Mouse (Mus musculus) gastrocnemius, postnatal 4 days (tissue): ENCODE data around the gene F2r. TPM values are rescaled to one million over a fixed set of nuclear protein-coding genes. Genes with fewer than 3 reads are reported as not detected.

Source experiments
- DNase-seq, 2 experiments: peaks; one replicate each; pipeline ENCODE4 v3.0.0; 2021 to 2022; ENCODE audit warnings: low spot score in 2 of 2, mixed read lengths in 2 of 2
- total RNA-seq, 2 experiments: library from RNA; stranded (reverse); gene quantifications; 2 replicates each; pipeline ENCODE4 v1.2.3; 2021

F2r gene
- total RNA-seq, 2 experiments from 2014 or later: 30.2 to 33.2 TPM

DNA sequence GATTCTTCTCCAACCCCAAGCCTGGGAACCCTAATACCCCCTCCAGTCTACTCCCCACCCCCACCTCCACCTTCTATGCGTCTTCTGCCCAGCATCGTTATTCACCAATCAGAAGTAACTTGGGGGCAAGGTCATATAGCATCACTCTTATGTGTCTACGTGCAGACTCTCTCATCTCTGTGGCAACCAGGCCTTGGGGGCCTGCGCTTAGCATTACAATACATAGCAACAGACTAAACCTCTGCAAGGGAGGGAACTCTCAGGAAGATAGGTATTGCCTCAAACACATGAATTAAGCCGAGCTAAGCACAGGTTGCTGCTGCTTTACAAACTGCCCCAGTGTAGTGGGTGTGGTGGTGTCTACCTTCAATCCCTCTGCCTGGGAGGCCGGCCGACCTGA is 21.6 kb downstream of the F2r start:
- DNase-seq: no peak

DNA sequence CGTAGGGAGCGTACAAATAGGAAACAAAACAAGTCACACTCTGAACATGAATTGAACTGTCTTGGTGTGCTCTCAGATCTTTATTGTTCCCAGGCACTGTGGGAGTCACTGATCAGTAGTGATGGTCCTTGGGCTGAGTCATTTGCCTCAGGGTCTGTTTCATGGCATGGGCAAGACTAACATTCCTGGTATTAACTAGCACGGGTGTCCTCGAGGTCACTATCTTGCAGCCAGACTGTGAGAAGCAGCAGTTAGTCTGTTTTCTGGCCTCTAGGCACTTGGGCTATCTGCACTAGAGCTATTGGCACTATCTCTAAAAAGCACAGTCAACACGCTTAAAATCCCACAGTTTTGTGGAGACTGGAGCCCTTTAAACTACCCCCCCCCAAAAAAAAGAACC is 22.4 kb downstream of the F2r start:
- no peak for DNase-seq

GRCm38 (mm10) chr13:95595411-95595810 is 22.9 kb downstream of the F2r start:
- DNase-seq: no peak

DNA sequence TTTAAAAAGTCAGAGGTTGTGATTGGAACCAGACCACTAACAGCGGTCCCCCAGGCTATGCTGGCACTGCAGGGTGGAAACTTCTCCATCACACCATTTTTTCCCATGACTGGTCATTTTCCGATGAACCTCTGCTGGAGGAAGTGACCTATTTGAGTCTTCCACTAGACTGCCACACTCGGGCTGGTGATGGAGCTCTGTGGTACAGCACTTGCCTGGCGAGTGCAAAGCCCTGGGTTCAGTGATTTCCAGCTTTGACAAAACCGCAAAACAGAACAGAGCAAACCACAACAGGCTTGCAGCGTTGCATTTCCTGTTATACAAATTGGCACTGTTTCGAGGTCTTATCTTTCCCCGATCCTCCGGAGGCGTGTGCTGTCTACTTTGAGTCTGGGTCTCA is 25.4 kb downstream of the F2r start:
- no peak for DNase-seq

DNA sequence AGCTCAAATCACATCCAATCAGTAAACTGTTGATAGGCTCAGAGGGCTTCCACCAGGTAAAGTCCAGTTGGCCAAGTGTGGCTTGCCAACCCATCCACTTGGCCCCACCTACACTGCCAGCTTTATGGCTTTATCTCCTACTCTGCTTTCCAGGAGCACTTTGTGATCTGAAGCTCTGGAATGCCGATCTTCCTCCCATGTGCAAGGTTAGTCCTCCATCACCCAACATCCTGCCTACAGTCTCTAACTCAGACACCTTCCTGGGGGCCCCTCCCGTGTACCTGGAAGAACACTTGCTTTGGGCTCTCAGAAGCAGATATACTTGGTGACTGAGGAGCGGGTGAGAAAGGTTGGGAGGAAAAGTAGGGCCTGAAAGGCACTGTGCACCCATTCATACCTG is 26.7 kb downstream of the F2r start:
- DNase-seq: no peak

GRCm38 (mm10) chr13:95587628-95588027 is 30.7 kb downstream of the F2r start:
- DNase-seq: no peak

DNA sequence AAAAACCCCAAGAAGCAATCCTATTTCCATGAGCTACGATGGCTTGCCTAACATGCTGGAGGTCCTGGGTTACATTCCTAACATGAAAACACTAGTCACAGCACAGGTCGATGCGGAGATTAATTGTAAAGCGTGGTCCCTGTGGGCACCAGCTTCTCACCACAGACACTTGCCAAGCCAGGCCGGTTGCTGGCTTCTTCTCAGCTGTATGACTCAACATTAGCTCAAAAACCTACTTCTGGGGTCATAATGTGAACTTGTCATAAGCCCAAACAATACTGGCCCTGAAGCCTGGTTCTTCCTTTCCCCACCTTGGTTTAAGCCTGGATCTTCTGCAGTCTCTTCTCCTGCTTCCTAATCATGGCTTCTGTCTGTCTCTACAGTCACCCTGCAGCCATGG is 33.4 kb downstream of the F2r start:
- DNase-seq: no peak

- DNase-seq: no peak
These were observed 34.8 kb downstream of the F2r start for GRCm38 (mm10) chr13:95583237-95584189.

GRCm38 (mm10) chr13:95581850-95582249 is 36.4 kb downstream of the F2r start:
- DNase-seq: no peak

DNA sequence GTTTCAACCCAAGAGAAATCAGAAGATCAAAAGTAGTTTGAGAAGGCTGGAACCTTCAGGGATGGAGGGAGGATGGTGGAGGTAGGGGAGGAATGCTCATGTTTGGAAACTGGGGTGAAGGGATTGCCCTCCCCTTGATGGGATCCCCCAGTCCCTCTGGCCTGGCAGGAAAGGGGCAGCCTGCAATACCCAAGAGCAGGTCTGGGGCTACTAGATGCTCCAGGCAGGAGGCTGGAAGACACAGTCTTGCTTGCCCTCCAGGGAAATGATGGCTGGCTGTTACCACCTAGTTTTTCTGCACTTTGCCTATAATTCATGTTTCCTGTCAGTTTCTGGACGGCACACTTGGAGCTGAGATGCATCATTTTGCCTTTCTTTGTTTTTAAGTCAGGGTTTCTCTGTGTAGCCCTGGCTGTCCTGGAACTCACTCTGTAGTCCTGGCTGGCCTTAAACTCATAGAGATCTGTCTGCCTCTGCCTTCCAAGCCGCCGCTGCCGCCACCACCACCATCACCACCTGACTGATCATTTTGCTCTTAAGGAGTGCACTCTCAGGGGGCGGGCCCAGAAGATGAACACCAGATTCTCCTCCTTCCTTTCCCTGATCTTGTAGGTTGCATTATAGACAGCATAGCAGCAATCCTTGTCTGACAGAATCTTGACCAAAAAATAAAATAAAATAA is 40.1 kb downstream of the F2r start:
- DNase-seq: no peak

GRCm38 (mm10) chr13:95570877-95571276 is 47.4 kb downstream of the F2r start:
- no peak for DNase-seq

DNA sequence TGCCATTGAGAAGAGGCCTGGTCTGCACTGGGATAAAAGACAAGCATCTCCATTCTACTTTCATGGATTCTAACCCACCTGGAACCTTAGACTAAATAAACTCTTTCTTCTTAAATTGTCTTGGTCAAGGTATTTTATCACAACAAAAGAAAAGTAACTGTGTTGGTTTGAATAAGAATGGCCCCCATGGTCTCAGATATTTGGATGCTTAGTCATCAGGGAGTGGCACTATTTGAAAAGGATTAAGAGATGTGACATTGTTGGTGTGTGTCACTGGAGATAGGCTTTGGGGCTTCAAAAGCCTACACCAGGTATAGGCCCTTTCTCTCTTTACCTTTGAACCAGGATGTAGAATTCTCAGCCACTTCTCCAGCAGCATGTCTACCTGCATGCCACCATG is 49.0 kb downstream of the F2r start:
- no peak for DNase-seq

DNA sequence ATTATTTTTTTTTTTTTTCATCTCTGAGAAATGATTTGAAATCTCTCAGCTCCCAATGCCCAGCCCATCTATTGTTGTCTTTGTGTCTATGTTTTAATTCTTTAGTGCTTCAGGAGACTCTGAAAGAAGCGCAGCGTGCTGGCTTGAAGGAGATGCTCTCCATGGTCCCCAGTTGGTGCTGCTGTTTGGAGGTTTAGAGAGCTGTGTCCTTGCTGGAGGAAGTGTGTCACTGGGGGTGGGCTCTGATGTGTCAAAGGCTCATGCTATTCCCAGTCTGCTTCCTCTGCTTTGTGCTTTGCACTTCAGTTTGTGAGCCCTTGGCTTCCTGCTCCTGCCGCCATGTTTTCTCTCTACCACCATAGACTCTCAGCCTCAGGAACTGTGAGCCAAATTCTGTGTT is 50.0 kb downstream of the F2r start:
- no peak for DNase-seq

DNA sequence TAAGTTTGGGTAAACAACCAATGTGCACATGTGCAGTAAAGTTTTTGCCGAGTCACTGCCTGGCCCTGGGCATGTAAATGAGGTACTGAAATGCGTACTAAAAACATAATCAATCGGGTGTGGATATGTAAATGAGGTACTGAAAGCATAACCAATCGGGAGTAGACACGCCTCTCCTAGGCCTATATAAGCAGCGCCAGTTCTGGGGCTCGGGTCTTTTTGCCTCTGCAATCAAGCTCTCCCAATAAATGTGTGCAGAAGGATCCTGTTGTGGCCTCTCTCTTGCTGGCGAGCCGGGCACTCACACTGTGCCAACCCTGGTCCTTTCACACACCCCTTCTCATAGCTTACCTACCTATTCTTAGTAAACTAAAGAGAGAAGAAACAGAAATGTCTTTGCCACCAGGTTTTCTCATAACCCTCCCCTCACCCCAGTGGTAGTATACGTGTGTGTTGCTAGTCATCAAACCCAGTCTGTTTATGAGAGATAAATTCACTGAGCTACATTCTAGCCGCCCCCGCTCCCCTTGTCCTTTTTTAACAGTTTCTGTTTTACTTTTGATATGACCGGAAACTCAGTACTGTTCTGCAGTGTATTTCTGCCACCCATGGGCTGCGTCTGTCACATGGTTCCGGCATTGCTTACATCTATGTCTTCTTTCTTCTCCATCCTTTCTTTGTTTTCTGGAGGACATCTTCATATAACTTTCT is 51.3 kb downstream of the F2r start:
- DNase-seq: no peak

DNA sequence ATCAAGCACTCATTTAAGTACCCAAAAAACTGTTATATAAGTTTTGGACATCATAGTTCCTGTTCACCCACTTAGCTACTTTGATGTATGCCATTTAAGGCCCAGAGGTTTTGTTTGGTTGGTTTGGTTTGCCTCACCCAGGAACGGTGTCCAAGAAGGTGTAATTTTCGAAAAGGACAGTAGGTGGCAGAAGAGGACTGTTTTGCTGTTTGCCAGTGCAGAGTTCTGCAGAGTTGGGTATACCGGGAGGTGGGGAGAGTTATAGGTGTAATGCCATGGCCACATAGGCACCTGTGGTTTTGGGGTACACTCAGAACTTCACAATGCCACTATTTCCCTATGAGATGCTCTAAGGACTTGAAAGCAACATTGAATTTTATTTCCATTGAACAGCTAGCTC is 54.6 kb downstream of the F2r start:
- DNase-seq: peak; percentile 49 to 52

DNA sequence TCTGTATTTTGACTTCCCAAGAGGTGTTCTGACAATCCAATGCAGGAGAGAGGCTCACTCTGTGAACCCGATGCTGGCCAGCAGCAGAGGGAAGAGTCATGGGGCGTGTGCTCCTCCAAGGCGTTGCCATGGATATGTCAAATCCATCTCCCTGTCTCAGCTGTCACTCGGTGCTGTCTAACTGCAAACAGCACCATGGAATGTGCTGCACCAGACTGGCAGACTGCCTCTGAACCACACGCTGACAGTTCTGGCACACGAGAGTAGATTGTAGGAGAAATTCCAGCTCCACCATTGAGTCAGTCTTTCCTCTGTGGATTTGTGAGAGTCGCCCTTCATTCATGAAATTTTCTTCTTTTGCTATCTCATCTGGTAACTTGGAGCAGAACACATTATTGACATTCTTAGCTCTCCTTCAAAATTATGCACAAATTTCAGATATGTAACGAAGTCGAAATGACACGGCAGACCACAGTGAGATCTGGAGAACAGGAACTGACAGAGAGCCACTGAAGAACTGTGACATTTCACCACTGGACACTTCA is 55.1 kb downstream of the F2r start:
- DNase-seq: no peak

- DNase-seq: no peak
These were observed 61.0 kb downstream of the F2r start for GRCm38 (mm10) chr13:95557326-95557725.

DNA sequence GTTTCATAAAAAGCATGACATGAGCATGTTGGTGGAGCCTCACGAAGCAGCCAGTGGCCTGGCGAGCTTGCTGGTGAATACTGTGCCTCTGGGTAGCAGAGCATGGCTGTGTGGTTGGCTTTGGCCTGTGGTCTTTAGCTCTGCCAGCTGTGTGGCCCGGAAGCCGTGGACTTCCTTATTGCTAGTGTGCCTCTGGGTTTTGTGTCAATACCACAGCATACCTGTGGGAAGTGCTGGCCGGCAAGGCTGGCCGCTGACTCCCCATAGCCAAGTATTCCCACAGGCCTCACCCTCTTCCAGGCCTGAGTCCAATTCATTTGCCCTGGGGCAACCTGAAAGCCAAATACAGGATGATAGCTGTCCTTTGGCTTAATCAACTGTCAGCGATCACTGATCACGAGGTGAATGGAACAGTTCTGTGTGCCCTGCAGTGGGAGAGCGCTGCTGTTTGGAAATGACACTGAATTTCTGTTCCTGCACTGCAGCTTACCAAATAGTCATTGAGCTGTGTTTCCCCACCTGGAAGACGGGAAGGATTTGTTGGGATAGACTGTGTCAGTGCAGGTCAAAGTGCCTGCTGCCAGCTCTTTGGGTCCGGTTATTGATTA is 64.3 kb downstream of the F2r start:
- no peak for DNase-seq
